Mouse (Mus musculus) heart, postnatal 14 days (tissue): Measurements from ENCODE around the gene Ndufc1. TPM values are rescaled to one million over a fixed set of nuclear protein-coding genes. Genes with fewer than 3 reads are reported as not detected.
"Not testable (repeated sequence)": the region's sequence is repeated elsewhere in the genome, so short reads cannot be mapped to it uniquely, and the experiment has no call there.

Experiments used
- DNase-seq, 2 experiments: peaks; one replicate each; pipeline ENCODE4 v3.0.0; 2021 to 2022
- intact Hi-C: fragments of 180-260 bp; cut with DNase I; formaldehyde crosslinking; loops from one replicate; pipeline ENCODE4 v1.15.1; 2025
- long read RNA-seq, 2 experiments: library from polyadenylated mRNA; stranded (forward); transcript quantifications; one replicate each; pipeline ENCODE4 v2.0.0; 2021
- total RNA-seq, 2 experiments: library from RNA; stranded (reverse); gene quantifications; 2 replicates each; pipeline ENCODE4 v1.2.3; 2021

Gene Ndufc1
- 1,000 to 10,000 TPM; 1,427 to 1,430 TPM for total RNA-seq
- long read RNA-seq, experiment 1, transcript Ndufc1-201 (4 exons, 1,249 nt), result major isoform, 421 of 428 reads
- long read RNA-seq, experiment 1, partial matches to known transcripts, result 2 of 428 reads
- long read RNA-seq, experiment 1, other reads (novel, unspliced or antisense), result 3 of 428 reads
- long read RNA-seq, experiment 2, transcript Ndufc1-201 (4 exons, 1,249 nt), result major isoform, 498 of 513 reads
- long read RNA-seq, experiment 2, partial matches to known transcripts, result 5 of 513 reads
- long read RNA-seq, experiment 2, other reads (novel, unspliced or antisense), result 8 of 513 reads

GRCm38 (mm10) chr3:51408561-51409183 lies at the start of gene Ndufc1:
Gene Ndufc1, minus strand, starts transcription at chr3:51408988.
- peak; percentile 98 to 100 for DNase-seq
- intact Hi-C loops, result loop anchor here (5.0 kb wide), 2 partner anchors 126 to 171 kb away; no protein-coding TSS in a partner anchor

GRCm38 (mm10) chr3:51434871-51435595 lies 26.2 kb upstream of the Ndufc1 start:
- intact Hi-C loops, result no loop called here
- no peak for DNase-seq

GRCm38 (mm10) chr3:51434364-51434763 lies 25.6 kb upstream of the Ndufc1 start:
- not testable (repeated sequence) for DNase-seq

GRCm38 (mm10) chr3:51425394-51425793 lies 16.6 kb upstream of the Ndufc1 start:
- intact Hi-C loops, result no loop called here
- no peak for DNase-seq

More at GRCm38 (mm10) chr3:51434364-51434763, 25.6 kb upstream of the Ndufc1 start:
- intact Hi-C loops, result not testable (repeated sequence)

GRCm38 (mm10) chr3:51421921-51422320 lies 13.1 kb upstream of the Ndufc1 start:
- intact Hi-C loops, result no loop called here
- DNase-seq, result no peak

- intact Hi-C loops, result no loop called here
- DNase-seq, result no peak
Observed at GRCm38 (mm10) chr3:51417966-51418365, 9.2 kb upstream of the Ndufc1 start.

GRCm38 (mm10) chr3:51417485-51417884 lies 8.7 kb upstream of the Ndufc1 start:
- intact Hi-C loops, result no loop called here
- DNase-seq, result no peak

GRCm38 (mm10) chr3:51417135-51417458 lies 8.3 kb upstream of the Ndufc1 start:
- DNase-seq, result no peak
- intact Hi-C loops, result no loop called here

- peak; percentile 53 to 59 for DNase-seq
- intact Hi-C loops, result no loop called here
Observed at GRCm38 (mm10) chr3:51416364-51417134, 7.8 kb upstream of the Ndufc1 start.

GRCm38 (mm10) chr3:51416073-51416363 lies 7.2 kb upstream of the Ndufc1 start:
- no peak for DNase-seq
- intact Hi-C loops, result no loop called here

- intact Hi-C loops, result no loop called here
- DNase-seq, result peak; percentile 97 to 98
Observed at GRCm38 (mm10) chr3:51415098-51416072, 6.6 kb upstream of the Ndufc1 start, which contains the start of gene Naa15. Gene Naa15, plus strand, starts transcription at chr3:51415148.

GRCm38 (mm10) chr3:51413276-51413675 lies 4.5 kb upstream of the Ndufc1 start:
- DNase-seq, result no peak
- intact Hi-C loops, result loop anchor here (5.0 kb wide), 1 partner anchor 36 kb away; no protein-coding TSS in a partner anchor

- intact Hi-C loops, result loop anchor here (5.0 kb wide), 1 partner anchor 35 kb away; no protein-coding TSS in a partner anchor
- no peak for DNase-seq
Observed at GRCm38 (mm10) chr3:51412457-51412856, 3.7 kb upstream of the Ndufc1 start.

GRCm38 (mm10) chr3:51407870-51408560 lies 773 bp downstream of the Ndufc1 start:
- peak in 1 of 2 experiments; percentile 25 for DNase-seq
- intact Hi-C loops, result loop anchor here (5.0 kb wide), 2 partner anchors 126 to 171 kb away; no protein-coding TSS in a partner anchor

GRCm38 (mm10) chr3:51402628-51403027 lies 6.2 kb downstream of the Ndufc1 start:
- intact Hi-C loops, result no loop called here
- DNase-seq, result no peak

- intact Hi-C loops, DNase-seq: not testable (repeated sequence)
Observed at GRCm38 (mm10) chr3:51402054-51402453, 6.7 kb downstream of the Ndufc1 start.

GRCm38 (mm10) chr3:51400682-51401081 lies 8.1 kb downstream of the Ndufc1 start:
- intact Hi-C loops, result no loop called here
- DNase-seq, result no peak

- DNase-seq, result no peak
- intact Hi-C loops, result no loop called here
Observed at GRCm38 (mm10) chr3:51399531-51399930, 9.3 kb downstream of the Ndufc1 start.

GRCm38 (mm10) chr3:51398667-51399066 lies 10.1 kb downstream of the Ndufc1 start:
- no peak for DNase-seq
- intact Hi-C loops, result no loop called here
